Mouse (Mus musculus) stomach, embryonic 16.5 days (tissue): ENCODE data around the gene Prkar2a. TPM values are rescaled to one million over a fixed set of nuclear protein-coding genes. Genes with fewer than 3 reads are reported as not detected.

Source experiments
- ATAC-seq: fragments of 200-750 bp; cut with Nextera tagmentation; 2 replicates; pipeline ENCODE4 v1.8.0; 2017; ENCODE audit warnings: moderate number of reproducible peaks, moderate TSS enrichment; ENCODE audit not compliant: insufficient read depth, low FRiP score
- H3K27ac ChIP-seq: fragments of 300-500 bp; sonication (generic); 2 replicates; pipeline ENCODE4 v1.5.1; 2014; ENCODE audit warnings: low read length
- H3K27me3 ChIP-seq: fragments of 300-500 bp; sonication (generic); 2 replicates; pipeline ENCODE4 v1.6.1; 2014; ENCODE audit warnings: low read length, control low read depth, mixed read lengths; ENCODE audit not compliant: control insufficient read depth, insufficient read depth
- H3K36me3 ChIP-seq: fragments of 300-500 bp; sonication (generic); 2 replicates; pipeline ENCODE4 v1.6.1; 2014; ENCODE audit warnings: low read length; ENCODE audit not compliant: control insufficient read depth, insufficient read depth
- H3K4me1 ChIP-seq: fragments of 300-500 bp; sonication (generic); 2 replicates; pipeline ENCODE4 v1.6.1; 2014; ENCODE audit warnings: low read length, control low read depth, mixed read lengths; ENCODE audit not compliant: control insufficient read depth, insufficient read depth
- H3K4me2 ChIP-seq: fragments of 300-500 bp; sonication (generic); 2 replicates; pipeline ENCODE4 v1.6.1; 2014; ENCODE audit warnings: low read depth, low read length, mixed read lengths
- H3K4me3 ChIP-seq: fragments of 300-500 bp; sonication (generic); replicated peaks from 2 replicates; pipeline ENCODE4 v1.5.1; 2014; ENCODE audit warnings: mild to moderate bottlenecking, low read length
- H3K9ac ChIP-seq: fragments of 300-500 bp; sonication (generic); 2 replicates; pipeline ENCODE4 v1.6.1; 2014; ENCODE audit warnings: low read length
- H3K9me3 ChIP-seq: fragments of 300-500 bp; sonication (generic); replicated peaks from 2 replicates; pipeline ENCODE4 v1.6.1; 2016; ENCODE audit warnings: low read length, control low read depth; ENCODE audit not compliant: control insufficient read depth
- WGBS: fragments of 180-500 bp; shearing (Covaris S2); extraction: QIAGEN DNeasy Blood & Tissue Kit; methylation state at CpG from one replicate; pipeline ENCODE4 v1.1.7; 2014; 5-methylcytosine and 5-hydroxymethylcytosine counted together
- polyA plus RNA-seq: library from polyadenylated mRNA; unstranded; fragments of >200 nt; fragmentation: Nextera tagmentation; extraction: Ambion mirVana; gene quantifications from 2 replicates; pipeline ENCODE4 v1.2.1, GENCODE M21; 2015

Gene Prkar2a
- polyA plus RNA-seq, 1 experiment from 2014 or later, result 23.4 TPM

DNA sequence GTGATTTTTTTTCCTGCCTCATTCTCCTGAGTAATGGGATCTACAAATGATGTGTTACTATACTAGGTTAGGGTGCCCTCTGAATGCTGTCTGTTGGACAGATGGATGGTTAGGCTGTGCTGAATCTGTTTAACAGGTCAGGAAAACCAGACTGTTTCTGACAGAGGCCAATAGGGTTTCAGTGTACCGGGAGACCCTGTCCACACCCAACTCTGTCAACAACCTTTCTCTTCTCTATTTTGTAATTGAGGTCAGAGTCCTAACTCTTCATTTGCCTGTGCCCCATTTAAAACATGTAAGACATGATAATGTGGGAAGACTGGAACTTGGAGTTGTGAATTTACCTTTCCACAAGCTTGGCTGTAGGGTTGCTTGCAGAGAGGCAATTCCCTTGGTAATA lies 879 bp downstream of the Prkar2a start:
- Histone ChIP-seq H3K4me2 (no peak overlapping the region), H3K4me3 (no peak overlapping the region), H3K27me3 (no peaks in the 10 kb centered on the region), H3K36me3 (no peaks in the 10 kb centered on the region), H3K9ac (no peak overlapping the region), H3K4me1 (peaks cover 8% of the 10 kb centered on the region), H3K27ac (no peak overlapping the region), H3K9me3 (no peaks in the 10 kb centered on the region)
- no peak for ATAC-seq
- WGBS, result 55% methylated on average over 1 of the region's 1 CpGs

DNA sequence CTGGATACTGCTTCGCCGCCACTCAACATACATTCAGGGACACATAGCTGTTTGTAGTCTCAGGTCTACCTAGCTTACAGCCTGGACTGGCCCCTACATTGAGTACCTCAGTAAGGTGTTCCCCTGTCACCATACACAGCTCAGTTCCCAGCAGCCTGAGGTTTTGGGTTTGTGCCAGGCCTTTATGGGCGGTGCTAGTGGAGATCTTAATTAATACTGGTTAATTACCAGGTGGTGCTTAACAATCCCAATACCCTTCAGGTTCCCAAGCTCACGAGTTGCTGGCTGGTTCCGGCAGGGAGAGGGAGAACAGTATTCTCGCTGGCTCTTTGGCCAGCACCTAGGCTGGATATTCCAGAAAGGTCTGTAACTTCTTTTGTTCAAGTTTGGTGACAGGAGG lies 1.8 kb downstream of the Prkar2a start:
- peaks cover 8% of the 10 kb centered on the region for H3K4me1 ChIP-seq
- H3K36me3 ChIP-seq, result no peaks in the 10 kb centered on the region
- no peaks in the 10 kb centered on the region for H3K9me3 ChIP-seq
- H3K27ac ChIP-seq, result peak overlapping the region; percentile 80
- WGBS, result 86% methylated on average over 6 of the region's 6 CpGs
- H3K4me2 ChIP-seq, result no peak overlapping the region
- no peak for ATAC-seq
- no peak overlapping the region for H3K9ac ChIP-seq
- H3K4me3 ChIP-seq, result no peak overlapping the region
- H3K27me3 ChIP-seq, result no peaks in the 10 kb centered on the region

DNA sequence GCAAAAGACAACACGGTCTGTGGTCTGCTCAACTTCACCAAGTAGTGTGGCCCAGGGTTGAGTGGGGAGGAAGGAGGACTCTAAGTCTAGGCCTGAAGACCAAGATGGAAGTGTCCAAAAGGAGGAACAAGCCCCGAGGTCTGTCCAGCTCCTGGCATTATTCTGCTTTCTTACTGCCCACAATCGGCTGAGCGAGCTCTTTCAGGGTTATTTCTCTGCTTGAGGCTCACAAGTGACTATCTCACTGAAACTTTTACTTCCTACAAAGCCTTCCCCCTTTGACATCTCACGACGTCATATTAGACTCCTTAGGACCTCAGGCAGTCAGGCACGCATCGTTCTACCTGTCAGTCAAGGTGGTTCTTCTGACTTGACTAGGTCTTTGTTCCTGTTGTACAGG lies 2.3 kb downstream of the Prkar2a start:
- Histone ChIP-seq H3K4me2 (peak overlapping the region; percentile 96), H3K9ac (peak overlapping the region; percentile 91), H3K36me3 (no peaks in the 10 kb centered on the region), H3K27me3 (no peaks in the 10 kb centered on the region), H3K27ac (peak overlapping the region; percentile 80), H3K4me1 (peaks cover 8% of the 10 kb centered on the region), H3K4me3 (peak overlapping the region; percentile 83), H3K9me3 (no peaks in the 10 kb centered on the region)
- no peak for ATAC-seq
- WGBS, result 56% methylated on average over 8 of the region's 8 CpGs

DNA sequence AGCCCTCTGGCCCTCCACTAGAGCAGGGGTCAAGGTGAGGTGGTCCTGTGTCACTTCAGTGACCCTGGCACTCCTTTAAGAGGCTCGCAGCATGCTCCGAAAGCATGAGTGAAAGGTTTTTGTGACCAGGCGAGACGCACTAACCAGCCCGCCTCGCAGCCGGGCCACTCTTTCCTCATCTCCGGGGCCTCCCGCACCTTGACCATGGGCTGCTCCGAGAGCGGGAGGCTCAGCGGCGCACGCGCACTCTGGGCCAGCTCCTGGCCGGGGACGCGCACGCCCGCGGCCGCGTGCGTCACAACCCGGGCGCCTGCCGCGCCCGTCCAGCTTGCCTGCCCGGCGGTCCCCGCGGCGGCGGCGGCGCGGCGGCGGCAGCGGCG lies 2.7 kb downstream of the Prkar2a start:
- peaks cover 8% of the 10 kb centered on the region for H3K4me1 ChIP-seq
- peak overlapping the region; percentile 80 for H3K27ac ChIP-seq
- WGBS, result 1% methylated on average over 22 of the region's 42 CpGs

DNA sequence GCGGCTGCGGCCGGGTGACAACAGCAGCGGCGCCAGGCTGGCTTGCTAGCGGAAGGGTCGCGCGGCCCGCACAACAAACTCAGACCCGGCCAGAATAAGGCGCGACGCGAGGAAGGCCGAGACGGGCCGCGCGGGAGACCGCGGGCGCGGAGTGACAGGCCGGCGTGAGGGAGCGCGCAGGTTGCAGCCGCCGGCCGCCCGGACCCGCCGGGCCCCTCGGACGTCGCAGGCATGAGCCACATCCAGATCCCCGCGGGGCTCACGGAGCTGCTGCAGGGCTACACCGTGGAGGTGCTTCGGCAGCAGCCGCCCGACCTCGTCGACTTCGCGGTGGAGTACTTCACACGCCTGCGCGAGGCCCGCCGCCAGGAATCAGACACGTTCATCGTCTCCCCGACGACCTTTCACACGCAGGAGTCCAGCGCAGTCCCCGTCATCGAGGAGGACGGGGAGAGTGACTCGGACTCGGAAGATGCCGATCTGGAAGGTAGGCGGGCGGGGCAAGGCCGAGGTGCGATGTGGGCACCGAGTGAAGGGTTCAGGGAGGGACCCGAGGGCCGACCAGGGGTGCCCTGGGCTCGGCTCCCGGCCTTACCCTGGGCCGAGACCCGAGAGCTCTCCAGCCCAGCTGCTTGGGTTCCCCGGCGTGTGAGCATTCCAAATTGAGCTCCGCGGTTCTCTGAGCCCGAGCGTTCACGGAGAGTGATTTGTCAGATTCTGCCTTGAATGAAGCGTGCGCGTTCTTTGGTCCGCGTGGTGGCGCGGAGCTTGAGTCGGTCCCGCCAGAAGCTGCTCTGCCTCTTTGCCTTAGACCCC lies 3.3 kb downstream of the Prkar2a start:
- Histone ChIP-seq H3K4me2 (peak overlapping the region; percentile 96), H3K36me3 (no peaks in the 10 kb centered on the region), H3K4me1 (peaks cover 8% of the 10 kb centered on the region), H3K9ac (peak overlapping the region; percentile 91), H3K27ac (peak overlapping the region; percentile 67), H3K4me3 (peak overlapping the region; percentile 83), H3K27me3 (no peaks in the 10 kb centered on the region), H3K9me3 (no peaks in the 10 kb centered on the region)
- ATAC-seq, result peak; percentile 75
- under 1% methylated on average over 90 of the region's 92 CpGs for WGBS

More for the DNA sequence above, 2.7 kb downstream of the Prkar2a start:
- H3K9me3 ChIP-seq, result no peaks in the 10 kb centered on the region
- peak; percentile 92 for ATAC-seq
- peak overlapping the region; percentile 96 for H3K4me2 ChIP-seq
- H3K36me3 ChIP-seq, result no peaks in the 10 kb centered on the region
- peak overlapping the region; percentile 91 for H3K9ac ChIP-seq
- H3K27me3 ChIP-seq, result no peaks in the 10 kb centered on the region
- peak overlapping the region; percentile 83 for H3K4me3 ChIP-seq

DNA sequence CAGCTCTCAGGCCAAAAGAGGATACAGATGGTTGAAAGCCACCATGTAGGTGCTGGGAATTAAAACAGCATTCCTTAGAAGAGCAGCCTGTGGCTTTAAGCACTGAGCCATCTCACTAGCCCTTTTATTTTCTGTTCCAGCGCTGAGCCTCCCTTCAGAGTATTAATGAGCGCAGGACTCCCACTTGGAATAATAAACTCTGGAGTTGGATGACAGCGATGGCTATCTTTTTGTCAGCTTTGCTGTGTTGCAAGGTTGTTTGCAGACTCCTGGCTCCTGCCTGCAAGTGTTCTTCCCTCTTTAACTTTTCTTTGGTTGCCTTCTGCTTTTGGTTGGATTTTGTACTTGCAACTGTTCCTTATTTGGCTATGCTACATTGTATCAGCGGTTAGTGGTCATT lies 4.8 kb downstream of the Prkar2a start:
- H3K9me3 ChIP-seq, result no peaks in the 10 kb centered on the region
- H3K4me2 ChIP-seq, result peak overlapping the region; percentile 96
- ATAC-seq, result no peak
- peak overlapping the region; percentile 83; the same call in 1 of the 2 replicates for H3K4me3 ChIP-seq
- H3K36me3 ChIP-seq, result no peaks in the 10 kb centered on the region; the same call in 1 of the 2 replicates
- 0 out of 2 replicates have a peak overlapping the region, but pooled peaks have one; percentile 47 for H3K9ac ChIP-seq
- WGBS, result 72% methylated on average over 4 of the region's 4 CpGs
- H3K4me1 ChIP-seq, result peaks cover 8% of the 10 kb centered on the region
- H3K27ac ChIP-seq, result no peak overlapping the region
- H3K27me3 ChIP-seq, result no peaks in the 10 kb centered on the region

DNA sequence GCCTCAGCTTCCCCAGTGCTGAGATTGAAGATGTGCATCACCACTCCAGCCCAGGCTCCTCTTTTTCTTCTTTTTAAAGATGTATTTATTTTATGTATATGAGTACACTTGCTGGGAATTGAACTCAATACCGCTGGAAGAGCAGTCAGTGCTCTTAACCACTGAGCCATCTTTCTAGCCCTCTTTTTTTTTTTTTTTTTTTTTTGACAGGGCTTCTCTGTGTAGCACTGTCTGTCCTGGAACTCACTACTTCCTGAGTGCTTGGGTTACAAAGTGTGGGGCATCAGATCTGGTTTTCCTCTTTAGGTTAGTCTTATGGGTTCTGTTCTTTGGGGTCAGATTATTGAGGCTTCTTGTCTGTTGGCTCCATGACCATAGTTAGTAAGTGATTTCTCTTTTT lies 5.4 kb downstream of the Prkar2a start:
- peaks cover 8% of the 10 kb centered on the region for H3K4me1 ChIP-seq
- H3K36me3 ChIP-seq, result no peaks in the 10 kb centered on the region; the same call in 1 of the 2 replicates
- peak overlapping the region; percentile 96; the same call in 1 of the 2 replicates for H3K4me2 ChIP-seq
- no peak overlapping the region for H3K27ac ChIP-seq
- H3K4me3 ChIP-seq, result no peak overlapping the region
- ATAC-seq, result no peak
- 73% methylated on average over 1 of the region's 1 CpGs for WGBS
- no peak overlapping the region for H3K9ac ChIP-seq
- no peaks in the 10 kb centered on the region for H3K9me3 ChIP-seq
- no peaks in the 10 kb centered on the region for H3K27me3 ChIP-seq

GRCm38 (mm10) chr9:108702476-108702875 lies 13.4 kb downstream of the Prkar2a start:
- no peak for ATAC-seq
- H3K36me3 ChIP-seq, result no peaks in the 10 kb centered on the region; the same call in 1 of the 2 replicates
- no peak overlapping the region for H3K27ac ChIP-seq
- peaks cover 16% of the 10 kb centered on the region for H3K4me1 ChIP-seq
- H3K4me3 ChIP-seq, result no peak overlapping the region
- H3K27me3 ChIP-seq, result no peaks in the 10 kb centered on the region
- no peaks in the 10 kb centered on the region for H3K9me3 ChIP-seq
- no peak overlapping the region for H3K9ac ChIP-seq
- no peak overlapping the region for H3K4me2 ChIP-seq

DNA sequence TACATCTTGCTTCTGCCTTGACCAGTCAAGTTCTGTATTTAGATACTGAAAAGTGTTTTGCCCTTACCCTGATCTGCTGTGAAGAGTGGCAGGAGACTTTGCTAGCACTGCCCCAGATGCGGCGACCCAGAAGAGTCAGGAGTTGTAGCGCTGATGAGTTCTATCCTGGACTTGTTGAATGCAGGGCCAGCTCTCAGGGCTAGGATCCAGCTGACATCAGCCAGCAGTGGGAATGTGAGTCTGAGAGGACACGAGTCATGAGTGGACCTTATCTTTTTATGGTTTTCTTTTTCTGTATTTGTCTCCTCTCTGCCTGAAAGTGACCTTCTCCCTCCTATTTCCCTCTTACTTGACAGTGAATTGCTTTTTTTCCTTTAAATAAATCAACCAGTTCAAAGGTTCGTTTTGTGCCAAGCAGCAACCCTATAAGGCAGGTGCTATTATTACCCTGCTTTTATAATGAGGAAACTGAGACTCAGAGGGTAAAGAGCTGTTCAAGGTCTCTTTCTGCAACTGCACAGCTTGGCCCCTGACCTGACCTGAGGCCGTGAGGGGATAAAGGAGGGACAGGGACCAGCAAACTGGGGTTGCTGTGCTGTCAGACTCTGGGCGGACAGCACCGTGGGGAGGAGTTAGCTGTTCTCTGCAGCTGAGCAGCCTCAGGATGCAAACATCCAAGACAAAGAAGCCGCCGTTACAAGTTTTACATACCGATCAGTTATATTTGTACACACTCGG lies 14.4 kb downstream of the Prkar2a start:
- H3K27ac ChIP-seq, result peak overlapping the region; percentile 41
- 39% methylated on average over 12 of the region's 12 CpGs for WGBS
- H3K36me3 ChIP-seq, result no peaks in the 10 kb centered on the region
- no peak overlapping the region for H3K4me2 ChIP-seq
- H3K4me3 ChIP-seq, result no peak overlapping the region
- ATAC-seq, result peak; percentile 29; the same call in 1 of the 2 replicates
- H3K4me1 ChIP-seq, result peaks cover 16% of the 10 kb centered on the region
- H3K9me3 ChIP-seq, result no peaks in the 10 kb centered on the region
- peak overlapping the region; percentile 11; the same call in 1 of the 2 replicates for H3K9ac ChIP-seq
- H3K27me3 ChIP-seq, result no peaks in the 10 kb centered on the region
